Mouse (Mus musculus): Measurements from ENCODE around the gene Mrpl22.

DNA sequence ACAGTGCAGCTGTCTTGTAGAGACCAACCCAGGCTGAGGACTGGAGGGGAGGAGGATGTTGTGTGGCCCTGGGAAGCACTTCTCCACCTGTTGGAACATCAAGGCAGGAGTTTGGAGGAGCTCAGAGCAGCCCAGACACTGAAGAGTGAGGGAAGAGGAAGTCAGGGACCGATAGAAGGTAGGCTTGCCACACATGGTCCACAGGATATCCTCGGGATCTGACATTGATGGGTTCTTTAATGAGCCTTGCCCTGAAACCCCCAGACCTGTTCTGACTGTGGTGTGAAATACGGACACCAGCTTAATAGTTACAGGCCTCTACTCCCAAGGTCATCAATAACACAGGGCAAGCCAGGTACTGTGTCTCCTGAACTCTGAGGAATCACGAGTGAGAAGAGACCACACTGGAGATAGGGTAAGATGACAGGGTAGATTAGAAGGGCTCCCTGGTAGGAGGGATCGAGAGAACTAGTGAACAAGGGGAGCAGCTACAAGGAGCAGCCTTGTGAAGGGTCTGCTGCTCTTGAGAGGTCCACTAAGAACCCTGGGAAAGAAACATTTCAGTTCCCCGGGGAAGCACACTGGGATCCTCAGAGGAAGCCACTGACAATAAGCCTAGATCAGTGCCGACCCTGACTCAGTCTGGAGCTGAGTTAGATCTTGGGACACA lies 42.3 kb downstream of the Mrpl22 start:
- TF ChIP-seq CTCF (IDR thresholded peaks at IDR 0.05; ENCODE audit: control insufficient read depth, insufficient read depth, insufficient replicate concordance, low read depth, low read length) (no peak), POLR2A (IDR thresholded peaks at IDR 0.05; ENCODE audit: control insufficient read depth, low read depth, low read length) (no peak)
